Mouse (Mus musculus) lung, postnatal 4 days (tissue): ENCODE results near the gene Ankrd36.
A peak's percentile ranks its signal among the peaks of the same experiment; 100 is the strongest.
"Not testable (repeated sequence)": the region's sequence is repeated elsewhere in the genome, so short reads cannot be mapped to it uniquely, and the experiment has no call there.

Source experiments
- DNase-seq, 2 experiments: peaks; one replicate each; pipeline ENCODE4 v3.0.0; 2021

Ankrd36 gene

DNA sequence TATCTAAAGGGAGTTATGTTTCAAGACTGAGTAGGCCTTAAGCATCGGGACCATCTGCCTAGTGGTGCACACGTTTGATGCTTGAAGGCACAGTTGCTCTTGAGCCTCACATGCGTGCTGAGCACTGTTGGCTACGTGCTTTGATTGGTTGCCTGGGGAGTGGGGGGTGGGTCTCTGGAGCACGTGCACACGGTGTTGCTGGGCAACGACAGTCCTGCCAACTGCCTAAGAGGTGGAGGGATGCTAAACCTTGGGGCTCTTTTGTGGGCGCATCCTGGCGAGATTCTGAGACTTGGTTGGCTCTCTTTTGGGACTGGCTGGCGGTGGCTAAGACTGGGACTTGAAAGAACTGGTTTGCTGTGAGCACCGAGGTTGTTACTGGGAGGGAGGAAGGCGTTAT is at the start of gene Ankrd36:
Ankrd36 (plus strand) TSS at position 211 of the 400 bp plus-strand sequence.
- DNase-seq, result no peak

DNA sequence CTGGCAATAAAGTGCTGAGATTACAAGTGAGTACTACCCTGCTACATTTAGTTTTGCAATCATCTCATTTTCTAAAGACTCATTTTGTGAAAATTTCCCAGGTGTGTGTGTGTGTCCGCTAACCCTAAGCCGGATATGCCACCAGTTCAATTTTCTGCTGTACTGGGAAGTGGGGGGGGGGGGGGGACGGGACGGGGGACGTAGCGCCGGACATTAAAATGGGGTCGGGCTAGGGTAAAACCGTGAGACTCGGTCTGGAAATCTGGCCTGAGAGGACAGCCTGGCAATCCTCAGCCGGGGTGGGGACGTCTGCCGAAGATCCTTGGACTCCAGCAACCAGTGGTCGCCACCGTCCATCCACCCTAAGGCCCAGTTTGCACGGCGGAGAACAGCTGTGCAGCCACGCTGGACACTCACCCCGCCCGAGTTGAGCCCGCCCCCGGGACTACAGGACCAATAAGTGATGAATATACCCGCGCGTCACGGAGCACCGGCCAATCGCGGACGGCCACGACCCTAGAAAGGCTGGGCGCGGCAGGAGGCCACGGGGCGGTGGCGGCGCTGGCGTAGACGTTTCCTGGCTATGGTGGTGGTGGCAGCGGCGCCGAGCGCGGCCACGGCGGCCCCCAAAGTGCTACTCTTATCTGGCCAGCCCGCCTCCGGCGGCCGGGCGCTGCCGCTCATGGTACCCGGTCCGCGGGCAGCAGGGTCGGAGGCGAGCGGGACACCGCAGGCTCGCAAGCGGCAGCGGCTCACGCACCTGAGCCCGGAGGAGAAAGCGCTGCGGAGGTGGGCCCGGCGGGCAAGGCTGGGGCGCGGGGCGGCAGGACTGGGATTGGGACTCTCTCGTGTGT is 48.8 kb upstream of the Ankrd36 start, which contains the start of gene Xbp1:
Xbp1 (plus strand) TSS at position 248 of the 854 bp plus-strand sequence.
- DNase-seq, result peak; percentile 98 to 99

DNA sequence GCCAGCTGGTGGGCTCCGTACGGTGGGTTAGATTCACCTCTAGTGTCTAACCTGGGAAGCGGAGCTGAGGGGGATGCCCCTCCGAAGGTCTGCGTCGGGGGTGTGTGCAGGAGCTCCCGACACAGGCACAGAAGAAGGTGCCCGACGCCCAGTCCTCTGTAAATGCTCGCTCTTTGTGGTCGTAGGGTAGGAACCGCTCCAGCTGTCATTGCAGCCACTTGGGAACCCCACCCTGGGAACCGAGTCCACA is 48.3 kb upstream of the Ankrd36 start:
- peak in 1 of 2 experiments; percentile 62 for DNase-seq

DNA sequence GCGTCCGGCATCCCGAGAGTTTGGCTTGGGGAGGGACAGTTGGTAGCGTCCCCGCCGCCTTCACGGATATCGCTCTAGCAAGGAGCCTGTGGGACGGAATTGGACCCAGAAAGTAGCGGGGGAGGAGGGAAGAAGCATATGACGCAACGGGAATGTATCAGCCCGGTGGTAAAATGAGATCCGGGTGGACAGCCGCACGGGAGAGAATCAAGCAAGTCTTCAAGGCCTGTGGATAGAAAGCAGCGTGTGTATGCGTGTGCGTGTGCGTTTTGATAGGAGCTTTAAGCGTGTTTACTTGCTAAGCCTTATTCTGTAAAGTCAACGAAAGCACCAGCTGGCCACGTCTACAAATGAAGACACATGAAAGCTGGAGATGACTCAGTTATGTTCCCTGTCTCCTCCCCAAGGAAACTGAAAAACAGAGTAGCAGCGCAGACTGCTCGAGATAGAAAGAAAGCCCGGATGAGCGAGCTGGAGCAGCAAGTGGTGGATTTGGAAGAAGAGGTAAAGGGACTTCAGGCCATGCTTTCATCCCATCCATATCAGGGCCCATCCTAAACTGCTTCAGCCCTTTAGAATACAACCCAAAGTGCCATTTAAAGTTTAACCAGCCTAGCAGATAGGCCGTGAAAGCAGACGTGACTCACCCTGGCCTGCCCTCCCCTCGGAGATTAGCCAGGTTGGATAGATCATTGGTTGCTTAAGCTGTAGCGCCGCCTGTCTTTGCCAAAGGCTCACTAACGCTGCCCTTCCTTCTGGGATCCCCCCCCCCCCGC is 47.8 kb upstream of the Ankrd36 start:
- DNase-seq, result peak; percentile 82 to 84

DNA sequence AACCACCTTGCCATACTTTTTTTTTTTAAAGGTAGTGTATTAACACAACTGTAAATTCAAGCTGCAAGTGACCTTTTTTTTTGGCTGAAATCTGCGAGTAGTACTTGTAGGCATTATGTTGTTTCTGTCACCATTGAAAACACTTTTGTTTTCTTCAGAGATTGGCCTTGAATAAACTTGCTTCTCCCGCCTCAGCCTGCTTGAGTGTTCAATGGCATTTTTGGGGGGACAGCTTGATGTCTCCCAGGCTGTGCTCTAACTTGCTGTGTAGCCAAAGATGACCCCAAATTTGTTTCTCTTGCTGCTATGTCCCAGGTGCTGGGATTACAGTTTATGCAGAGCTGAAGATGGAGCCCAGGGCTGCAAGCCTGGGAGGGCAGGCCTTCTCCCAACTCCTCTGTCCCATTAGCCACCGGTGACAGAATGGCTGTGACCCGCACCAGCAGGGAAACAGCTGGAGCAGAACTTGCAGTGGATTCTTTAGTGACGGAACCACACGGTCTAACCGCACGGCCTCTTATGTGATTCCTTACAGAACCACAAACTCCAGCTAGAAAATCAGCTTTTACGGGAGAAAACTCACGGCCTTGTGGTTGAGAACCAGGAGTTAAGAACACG is 46.6 kb upstream of the Ankrd36 start:
- peak in 1 of 2 experiments; percentile 40 for DNase-seq

DNA sequence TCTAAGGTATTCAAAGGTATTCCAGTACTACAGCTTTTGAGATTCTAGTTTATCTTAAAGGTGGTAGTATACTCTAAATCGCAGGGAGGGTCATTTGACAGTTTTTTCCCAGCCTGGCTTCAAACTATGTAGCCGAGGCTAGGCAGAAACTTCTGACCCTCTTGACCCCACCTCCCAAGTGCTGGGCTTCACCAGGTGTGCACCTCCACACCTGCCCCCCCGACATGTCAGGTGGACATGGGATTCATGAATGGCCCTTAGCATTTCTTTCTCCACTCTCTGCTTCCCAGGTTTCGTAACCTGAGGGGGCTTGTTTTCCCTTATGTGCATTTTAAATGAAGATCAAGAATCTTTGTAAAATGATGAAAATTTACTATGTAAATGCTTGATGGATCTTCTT is 44.1 kb upstream of the Ankrd36 start:
- DNase-seq, result no peak

DNA sequence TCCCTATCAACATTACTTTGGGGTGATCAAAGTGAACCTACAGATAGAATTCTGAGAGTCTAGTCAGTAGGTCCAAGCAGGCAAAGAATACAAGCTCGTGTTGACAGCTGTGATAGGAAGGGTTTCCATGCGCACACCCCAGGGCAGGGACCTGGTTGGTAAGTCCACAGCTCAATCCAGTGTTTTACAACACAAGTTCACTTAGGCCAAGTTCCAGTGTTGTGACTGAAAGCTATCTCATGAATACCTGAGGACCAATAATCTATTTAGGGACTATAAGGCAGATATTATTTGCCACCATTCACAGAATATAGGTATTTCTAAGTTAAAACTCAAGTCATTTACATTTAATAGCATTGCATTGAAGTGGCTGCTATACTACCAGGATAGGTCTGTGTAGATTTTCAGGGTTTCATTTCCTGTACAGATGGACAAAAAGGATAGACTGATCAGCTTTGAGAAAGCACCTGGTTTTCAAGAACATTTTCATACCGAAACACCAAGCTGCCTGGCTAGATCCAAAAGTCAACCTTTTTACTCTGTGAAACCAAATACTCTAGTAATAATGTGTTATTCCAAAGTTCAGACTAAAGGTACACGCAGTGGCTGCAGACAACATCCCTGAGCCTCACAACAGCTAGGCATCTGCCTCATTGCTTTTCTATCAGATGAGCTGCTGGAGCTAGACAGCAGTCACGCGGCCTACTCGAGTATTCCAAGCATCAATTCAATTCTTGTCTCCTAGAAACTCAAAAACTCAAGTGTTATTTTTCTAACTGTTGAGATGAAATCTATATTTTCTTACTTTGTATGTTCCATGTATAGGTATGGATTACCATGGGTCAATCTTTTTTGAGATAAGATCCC is 42.7 kb upstream of the Ankrd36 start:
- no peak for DNase-seq

DNA sequence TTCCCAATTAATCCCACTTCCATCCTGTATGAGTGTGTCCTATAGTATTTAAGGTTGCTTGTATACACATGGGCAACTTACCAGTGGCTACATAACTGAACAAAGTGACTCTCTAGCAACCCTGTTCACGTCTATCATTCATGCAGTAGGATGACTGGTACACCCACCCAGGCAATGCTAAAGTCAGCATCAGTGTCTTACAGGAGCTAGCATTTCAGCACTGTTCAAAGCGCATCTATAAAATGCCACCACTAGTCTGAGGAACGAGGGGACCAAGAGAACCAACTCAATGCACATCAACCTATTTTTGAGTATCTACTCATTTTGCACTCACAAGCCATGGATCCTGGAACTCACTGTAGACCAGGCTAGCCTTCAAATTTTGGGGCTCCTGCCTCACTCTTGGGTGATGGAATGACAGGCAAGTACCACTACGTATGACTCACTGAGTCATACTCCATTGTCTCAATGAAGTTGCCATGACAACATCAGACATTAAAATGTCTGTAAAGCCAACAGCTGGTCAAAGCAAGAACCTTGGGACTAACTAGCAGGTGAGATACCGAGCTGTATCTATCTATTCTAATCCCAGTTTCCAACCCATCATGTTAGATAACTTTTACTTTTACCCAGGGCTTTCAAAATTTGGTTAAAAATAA is 41.5 kb upstream of the Ankrd36 start:
- no peak for DNase-seq

DNA sequence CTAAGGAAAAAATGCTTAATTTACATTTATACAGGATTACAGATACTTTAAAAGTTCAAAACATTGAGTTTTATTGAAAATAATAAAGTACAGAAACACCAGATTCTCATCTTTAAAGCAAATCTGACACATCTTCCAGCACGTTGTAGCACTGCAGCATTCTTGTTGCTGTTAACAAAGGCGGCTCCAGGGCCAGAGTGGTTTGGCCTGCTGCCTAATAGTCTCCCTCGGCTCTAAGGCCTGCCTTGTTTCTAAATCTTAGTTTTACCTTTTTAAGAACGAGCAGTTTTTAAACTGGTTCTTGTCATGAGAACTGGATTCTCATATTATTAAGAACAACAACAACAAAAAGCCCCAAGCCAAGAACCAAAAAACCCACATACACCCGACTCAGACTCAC is 40.6 kb upstream of the Ankrd36 start:
- no peak for DNase-seq

DNA sequence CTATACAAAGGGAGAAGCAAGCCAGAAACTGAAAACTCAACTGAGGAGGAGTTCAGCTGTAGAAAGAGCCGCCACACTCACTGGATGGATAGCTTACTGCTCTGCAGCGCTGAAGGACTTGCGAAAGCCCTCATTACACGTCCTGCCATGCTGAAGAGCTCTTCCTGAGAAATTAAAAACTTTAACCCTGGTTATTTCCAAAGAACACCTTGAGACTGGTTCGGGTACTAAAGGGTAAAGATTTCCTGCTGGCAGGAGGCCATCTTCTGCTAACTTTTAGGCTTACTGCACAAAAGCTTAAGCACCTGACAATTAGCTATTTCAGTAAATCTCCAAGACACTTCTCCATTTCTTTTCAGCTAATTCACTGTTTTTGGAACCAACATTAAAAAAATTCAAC is 39.3 kb upstream of the Ankrd36 start:
- no peak for DNase-seq

DNA sequence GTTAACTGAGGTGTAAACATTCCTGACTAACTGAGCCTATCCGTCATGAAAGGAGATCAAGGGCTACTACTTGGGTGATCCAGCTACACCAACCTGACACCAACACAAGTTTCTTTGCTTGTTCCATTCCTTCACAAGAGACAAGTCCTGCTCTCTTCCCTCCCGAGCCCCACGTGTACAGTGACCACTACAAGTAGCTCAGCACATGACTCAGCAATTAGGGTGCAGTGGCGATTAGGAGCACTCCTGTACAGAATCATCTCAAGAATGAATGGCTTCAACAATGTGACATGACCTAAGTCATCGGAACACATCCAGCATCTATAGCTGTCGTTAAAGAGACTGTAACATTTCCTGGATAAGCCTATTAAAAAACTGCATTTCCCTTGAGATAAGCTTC is 38.8 kb upstream of the Ankrd36 start:
- no peak for DNase-seq

DNA sequence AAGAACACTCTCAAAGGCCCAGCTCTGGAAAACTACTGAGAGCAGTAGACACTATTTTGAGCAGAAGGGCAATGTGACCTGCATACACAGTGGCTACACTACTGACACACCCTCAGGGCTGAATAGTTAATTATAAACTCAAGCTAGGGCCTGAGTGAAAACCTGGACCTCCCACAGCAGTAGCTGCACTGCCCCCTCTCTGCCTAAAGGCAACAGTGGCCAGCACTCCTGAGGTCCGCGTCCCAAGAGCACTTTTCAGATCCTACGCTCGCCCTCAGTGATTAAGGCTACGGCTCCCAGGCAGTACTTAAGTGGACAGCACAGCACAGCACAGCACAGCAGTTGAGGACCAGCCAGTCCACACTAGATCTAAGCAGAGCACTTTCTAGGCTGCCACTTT is 36.4 kb upstream of the Ankrd36 start:
- no peak for DNase-seq

DNA sequence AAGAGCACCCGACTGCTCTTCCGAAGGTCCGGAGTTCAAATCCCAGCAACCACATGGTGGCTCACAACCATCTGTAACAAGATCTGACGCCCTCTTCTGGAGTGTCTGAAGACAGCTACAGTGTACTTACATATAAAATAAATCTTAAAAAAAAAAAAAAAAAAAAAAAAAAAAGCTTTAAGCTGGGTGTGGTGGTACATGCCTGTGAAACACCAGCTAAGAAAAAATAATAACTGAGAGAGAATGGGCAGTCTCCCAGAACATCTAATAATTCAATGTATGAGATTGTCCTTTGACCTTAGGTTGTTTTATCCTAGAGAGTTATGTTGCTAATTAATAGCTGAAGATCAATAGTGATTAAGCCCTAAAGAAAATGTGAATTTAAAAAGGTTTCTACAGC is 32.0 kb upstream of the Ankrd36 start:
- DNase-seq, result not testable (repeated sequence)

DNA sequence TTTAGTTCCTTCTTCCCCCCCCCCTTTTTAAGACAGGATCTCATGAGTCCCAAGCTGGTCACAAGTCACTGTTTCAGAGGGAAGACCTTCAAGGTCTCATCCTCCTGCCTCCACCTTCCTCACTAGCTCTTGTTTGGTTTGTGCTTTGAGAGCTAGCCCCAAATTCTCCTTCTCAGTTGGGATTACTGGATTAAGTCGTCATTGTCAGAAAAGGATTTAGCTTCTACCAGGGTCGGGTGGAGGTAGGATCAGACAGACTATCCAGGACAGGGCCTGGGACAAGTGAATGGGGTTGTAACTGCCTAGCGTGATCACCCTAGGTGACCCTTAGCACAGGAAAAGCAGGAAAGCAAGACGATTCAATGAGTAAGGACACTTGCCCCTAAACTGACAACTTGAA is 29.2 kb upstream of the Ankrd36 start:
- DNase-seq, result no peak

DNA sequence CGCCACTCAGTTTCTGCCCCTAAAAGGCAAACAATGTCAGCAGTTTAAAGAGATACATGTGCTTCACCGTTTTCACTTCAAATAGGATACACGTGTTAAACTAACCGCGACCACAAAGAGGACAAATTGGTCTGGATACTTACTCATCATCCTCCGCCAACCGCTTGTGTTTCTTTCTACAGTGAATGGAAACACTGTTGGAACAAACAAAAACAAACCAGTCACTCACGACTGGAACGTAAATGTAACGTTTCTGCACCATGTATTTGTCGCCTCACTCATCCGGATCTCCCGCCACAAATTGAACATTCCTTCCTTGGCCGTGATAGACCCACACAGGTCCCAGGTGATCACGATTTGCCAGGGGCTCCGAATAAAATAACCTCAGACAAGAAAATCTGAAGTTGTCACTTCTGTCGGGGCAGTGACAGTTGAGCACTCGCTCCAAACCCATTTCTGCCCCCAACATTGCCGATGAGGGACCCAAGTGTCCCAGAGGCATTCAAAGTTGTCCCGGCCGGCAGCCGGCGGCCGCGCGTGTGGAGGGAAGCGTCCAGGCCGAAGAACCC is 28.2 kb upstream of the Ankrd36 start:
- DNase-seq, result no peak

DNA sequence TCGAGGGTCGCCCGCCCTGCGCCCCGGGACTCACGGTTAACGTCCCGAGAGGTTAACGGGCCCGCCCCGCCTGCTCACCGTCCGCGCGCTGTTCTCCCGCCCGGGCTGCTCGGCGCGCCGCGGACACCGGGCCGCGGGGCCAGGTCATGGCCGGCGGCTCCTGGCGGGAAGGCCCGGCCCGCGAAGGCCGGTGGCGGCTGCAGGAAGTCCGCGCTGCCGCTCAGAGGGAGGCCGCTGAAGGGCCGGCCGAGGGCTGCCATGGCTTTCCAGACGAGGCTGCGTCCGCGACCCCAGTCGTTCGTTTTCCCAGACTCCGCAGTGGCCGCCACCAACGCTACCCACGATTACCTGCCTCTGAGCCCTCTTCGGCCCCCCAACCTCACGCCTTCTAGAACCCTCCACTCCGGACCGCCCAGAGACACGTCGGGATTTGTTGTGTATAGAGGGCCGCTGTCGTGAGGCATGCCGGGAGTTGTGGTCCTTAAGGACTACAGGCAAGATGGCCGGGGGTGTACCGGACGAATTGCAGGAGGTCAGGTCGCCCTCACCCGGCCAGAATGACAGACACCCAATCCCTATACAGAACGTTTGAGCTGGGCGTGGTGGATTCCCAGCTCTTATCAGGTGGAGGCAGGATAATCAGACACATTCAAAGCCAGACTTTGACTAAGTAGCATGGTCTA is 27.5 kb upstream of the Ankrd36 start, which contains the start of gene Ccdc117:
Ccdc117 (minus strand) TSS at position 389 of the 683 bp plus-strand sequence.
- peak; percentile 93 to 95 for DNase-seq

DNA sequence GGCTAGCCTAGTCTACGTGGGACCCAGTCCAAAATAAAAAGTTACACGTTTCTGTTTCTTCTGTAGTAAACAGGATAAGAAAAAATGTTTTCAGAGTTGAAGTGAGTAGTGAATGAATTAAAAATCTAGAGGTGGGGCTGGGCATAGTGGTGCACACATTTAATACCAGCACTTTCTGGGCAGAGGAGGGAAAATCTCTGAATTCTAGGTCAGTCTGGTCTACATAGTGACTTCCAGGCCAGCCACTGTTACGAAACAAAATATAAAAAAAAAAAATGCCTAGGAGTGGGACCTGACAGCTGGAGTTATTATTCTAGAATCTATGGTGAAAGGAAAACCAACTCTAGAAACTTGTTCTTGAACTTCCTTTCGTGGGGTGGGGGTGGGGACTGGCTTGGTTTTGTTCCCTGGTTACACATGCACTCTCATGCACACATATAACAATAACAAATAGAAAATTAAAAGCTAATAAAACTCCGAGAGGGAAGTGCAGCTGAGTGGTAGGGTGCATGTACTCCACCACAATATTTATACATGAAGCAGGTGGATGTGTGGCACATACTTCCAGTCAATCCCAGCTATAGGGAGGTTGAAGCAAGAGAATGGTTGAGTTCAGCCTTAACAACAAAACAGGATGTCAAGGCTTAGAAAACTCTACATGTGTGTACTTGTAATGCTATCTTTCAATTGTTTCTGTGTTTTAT is 26.9 kb upstream of the Ankrd36 start:
- no peak for DNase-seq

DNA sequence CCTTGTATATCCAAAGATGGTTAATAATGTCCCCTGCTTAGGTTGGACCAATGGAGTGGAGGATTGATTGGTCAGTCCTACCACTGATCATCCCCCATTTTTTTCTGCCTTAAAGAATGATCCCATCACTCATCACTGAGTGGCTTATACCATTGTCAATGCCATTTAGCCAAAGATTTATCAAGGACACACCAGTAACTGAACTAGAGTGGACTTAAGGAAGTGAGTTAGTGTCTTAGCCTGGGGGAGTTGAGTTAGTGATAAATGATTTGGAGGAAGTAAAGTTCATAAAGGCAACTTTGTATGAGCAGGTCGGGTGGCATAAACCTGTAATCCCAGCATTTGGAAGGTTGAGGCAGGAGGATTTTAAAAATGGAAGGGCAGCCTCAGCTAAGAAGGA is 26.2 kb upstream of the Ankrd36 start:
- no peak for DNase-seq

DNA sequence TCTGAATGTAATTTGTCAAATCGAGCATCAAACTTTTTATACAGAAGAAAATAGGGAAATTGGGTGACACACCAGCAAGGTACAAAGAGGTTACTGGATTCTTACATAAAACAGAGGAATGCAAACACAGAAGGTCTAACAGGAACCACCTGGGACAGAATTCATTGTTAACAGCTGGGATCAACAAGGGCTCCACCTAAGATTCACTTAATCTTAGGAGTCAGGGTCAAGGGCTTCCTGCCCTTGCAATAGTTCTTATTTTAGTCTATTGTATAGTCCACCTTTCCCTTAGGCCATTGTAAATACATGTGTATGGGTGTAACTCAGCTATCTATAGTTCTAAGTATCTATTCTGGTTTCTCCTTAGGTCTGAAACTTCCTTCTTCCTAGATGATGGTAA is 24.8 kb upstream of the Ankrd36 start:
- not testable (repeated sequence) for DNase-seq

DNA sequence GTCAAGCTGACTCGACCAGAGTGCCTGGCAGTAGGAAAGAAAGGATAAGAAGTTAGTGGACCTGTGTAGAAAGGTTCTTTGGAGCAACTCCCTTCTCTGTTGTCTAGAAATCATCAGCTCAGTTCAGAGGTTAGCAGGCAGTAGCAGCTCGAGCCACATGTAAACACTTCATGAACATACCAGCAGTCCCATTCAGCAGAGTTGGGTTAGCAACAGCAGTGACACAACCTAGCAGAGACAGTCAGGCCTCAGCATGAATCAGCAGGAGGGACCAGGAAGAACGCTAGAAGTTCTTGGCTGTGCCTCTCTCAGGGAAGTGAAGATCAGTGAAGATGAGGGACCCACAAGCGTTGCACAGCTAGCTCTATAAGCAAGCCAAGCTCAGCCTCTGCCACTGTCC is 24.0 kb upstream of the Ankrd36 start:
- DNase-seq, result no peak

DNA sequence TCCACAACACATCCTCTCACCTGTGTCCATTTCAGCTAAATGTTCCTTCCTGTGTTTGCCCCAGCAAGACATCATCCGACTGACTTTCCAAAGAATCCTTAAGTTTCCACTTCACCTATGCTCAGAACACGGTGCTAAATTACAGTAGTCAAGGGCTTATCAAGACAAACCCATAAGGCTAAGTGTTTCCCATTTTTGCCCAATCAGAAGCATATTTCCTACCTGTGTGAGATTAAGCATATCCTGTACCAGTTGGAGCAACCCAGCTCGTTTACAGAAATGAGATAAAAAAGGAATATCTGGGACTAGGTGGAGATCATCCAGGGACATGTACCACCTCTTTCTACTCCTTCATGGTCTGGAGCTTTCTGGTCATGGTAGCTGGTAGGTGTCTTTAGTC is 22.8 kb upstream of the Ankrd36 start:
- DNase-seq, result no peak
